Mouse (Mus musculus) bone marrow macrophage, adult 2 months (primary cell): ENCODE measurements around the gene Wnt8b.

Experiments
- CTCF ChIP-seq: IDR thresholded peaks from 2 replicates; pipeline ENCODE4 v1.5.1; 2012; ENCODE audit warnings: low read depth, mild to moderate bottlenecking, low read length, moderate library complexity
- POLR2A ChIP-seq: IDR thresholded peaks from 2 replicates; pipeline ENCODE4 v1.6.1; 2012; ENCODE audit warnings: mild to moderate bottlenecking, low read depth, low read length, borderline replicate concordance

GRCm38 (mm10) chr19:44474158-44474557 is 19.1 kb upstream of the Wnt8b start:
- TF ChIP-seq POLR2A (no peak), CTCF (peak; percentile 89)
